21 mouse cellular contexts compared by ENCODE assay signal in the genomic region with DNA sequence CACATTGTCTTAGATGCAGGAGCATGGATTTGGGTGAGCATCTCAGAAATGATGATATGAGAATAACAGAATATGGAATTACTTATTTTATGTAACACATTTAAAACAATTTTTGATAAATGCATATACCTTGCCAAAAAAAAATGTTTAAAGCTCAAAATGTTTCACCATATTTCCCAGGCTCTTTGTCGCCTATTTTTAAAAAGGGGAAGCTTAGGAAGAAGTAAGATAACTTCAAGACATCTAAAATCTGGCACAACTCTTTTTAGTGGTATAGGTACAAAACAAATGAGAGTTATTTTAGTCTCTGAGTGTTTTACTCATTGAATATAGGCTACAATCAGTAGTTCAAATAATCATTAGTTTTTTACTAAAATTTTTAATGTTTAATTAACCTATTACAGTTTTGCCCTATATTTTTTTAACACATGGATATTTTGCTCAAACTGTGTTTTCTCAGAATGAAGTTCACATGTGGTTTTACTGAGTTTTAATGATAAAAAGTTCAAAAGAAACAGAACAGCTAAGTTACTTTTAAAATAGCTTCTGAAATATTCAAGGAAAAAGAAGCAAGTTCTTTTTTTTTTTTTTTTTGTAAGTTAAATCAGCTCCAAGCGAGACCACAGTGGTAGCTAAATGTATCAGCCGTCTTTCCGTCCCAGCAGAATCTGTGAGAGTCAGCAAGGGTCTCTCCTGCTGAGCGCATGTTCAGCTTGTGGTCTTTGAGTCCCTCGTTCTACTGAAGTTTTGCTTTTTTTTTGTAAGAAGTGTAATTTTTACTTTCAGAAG.
"Had no signal": no experiment of that assay in that cellular context is flagged by ENCODE, and none has a peak within 500 bp of the region (broad histone marks: within the 10 kb centered on the region; RNA-seq: fewer than 3 reads in every experiment).

No protein-coding gene starts in this region.

- H3K27ac ChIP-seq: intestine, embryonic 15.5 days; kidney, embryonic 15.5 days; limb, embryonic 12.5 days; limb, embryonic 15.5 days; liver, embryonic 14.5 days; midbrain, embryonic 12.5 days; midbrain, embryonic 15.5 days; neural tube, embryonic 12.5 days; neural tube, embryonic 15.5 days; stomach, embryonic 15.5 days had no signal

- H3K4me2 ChIP-seq: intestine, embryonic 15.5 days; kidney, embryonic 15.5 days; limb, embryonic 12.5 days; limb, embryonic 15.5 days; lung, embryonic 14.5 days; midbrain, embryonic 12.5 days; midbrain, embryonic 15.5 days; neural tube, embryonic 12.5 days; neural tube, embryonic 15.5 days; stomach, embryonic 15.5 days had no signal

- ATAC-seq: intestine, embryonic 15.5 days; lung, postnatal 0 days; midbrain, embryonic 15.5 days had no signal

- H3K27me3 ChIP-seq: intestine, embryonic 15.5 days; kidney, embryonic 15.5 days; limb, embryonic 12.5 days; limb, embryonic 15.5 days; midbrain, embryonic 12.5 days; midbrain, embryonic 15.5 days; neural tube, embryonic 12.5 days; neural tube, embryonic 15.5 days; stomach, embryonic 15.5 days had no signal

- H3K4me3 ChIP-seq: intestine, embryonic 15.5 days; kidney, embryonic 15.5 days; limb, embryonic 12.5 days; limb, embryonic 15.5 days; midbrain, embryonic 12.5 days; midbrain, embryonic 15.5 days; neural tube, embryonic 12.5 days; neural tube, embryonic 15.5 days; stomach, embryonic 15.5 days had no signal

- H3K9me3 ChIP-seq: intestine, embryonic 15.5 days; kidney, embryonic 15.5 days; limb, embryonic 12.5 days; limb, embryonic 15.5 days; midbrain, embryonic 12.5 days; midbrain, embryonic 15.5 days; neural tube, embryonic 12.5 days; neural tube, embryonic 15.5 days; stomach, embryonic 15.5 days had no signal

- H3K4me1 ChIP-seq: intestine, embryonic 15.5 days; kidney, embryonic 15.5 days; limb, embryonic 15.5 days; neural tube, embryonic 12.5 days; neural tube, embryonic 15.5 days; stomach, embryonic 15.5 days had no signal

- DNase-seq: kidney, adult 11 months; kidney, adult 8-10 months; kidney, postnatal 10 days; kidney, postnatal 36 days; left cerebral cortex, postnatal 4 days; lung, embryonic 14.5 days; lung, postnatal 4 days; right cerebral cortex, postnatal 25 days; spleen, adult 18-20 months; thymus, postnatal 14 days had no signal

- H3K36me3 ChIP-seq: intestine, embryonic 15.5 days; stomach, embryonic 15.5 days had no signal

- H3K9ac ChIP-seq: intestine, embryonic 15.5 days; kidney, embryonic 15.5 days; limb, embryonic 12.5 days; limb, embryonic 15.5 days; liver, embryonic 14.5 days; lung, embryonic 14.5 days; midbrain, embryonic 12.5 days; midbrain, embryonic 15.5 days; neural tube, embryonic 12.5 days; neural tube, embryonic 15.5 days; stomach, embryonic 15.5 days had no signal
